Mouse (Mus musculus) E14TG2a.4 (cell line): Measurements from ENCODE around the gene Slc39a11.

Source experiments
- CTCF ChIP-seq: conservative IDR thresholded peaks from 2 replicates; pipeline ENCODE4 v1.5.1; 2014; ENCODE audit warnings: low read length
- NANOG ChIP-seq: IDR thresholded peaks from 2 replicates; pipeline ENCODE4 v1.6.1; 2014; ENCODE audit warnings: borderline replicate concordance, low read length, mixed read lengths
- POU5F1 ChIP-seq: IDR thresholded peaks from 2 replicates; pipeline ENCODE4 v1.6.1; 2014; ENCODE audit warnings: low read length, borderline replicate concordance

DNA sequence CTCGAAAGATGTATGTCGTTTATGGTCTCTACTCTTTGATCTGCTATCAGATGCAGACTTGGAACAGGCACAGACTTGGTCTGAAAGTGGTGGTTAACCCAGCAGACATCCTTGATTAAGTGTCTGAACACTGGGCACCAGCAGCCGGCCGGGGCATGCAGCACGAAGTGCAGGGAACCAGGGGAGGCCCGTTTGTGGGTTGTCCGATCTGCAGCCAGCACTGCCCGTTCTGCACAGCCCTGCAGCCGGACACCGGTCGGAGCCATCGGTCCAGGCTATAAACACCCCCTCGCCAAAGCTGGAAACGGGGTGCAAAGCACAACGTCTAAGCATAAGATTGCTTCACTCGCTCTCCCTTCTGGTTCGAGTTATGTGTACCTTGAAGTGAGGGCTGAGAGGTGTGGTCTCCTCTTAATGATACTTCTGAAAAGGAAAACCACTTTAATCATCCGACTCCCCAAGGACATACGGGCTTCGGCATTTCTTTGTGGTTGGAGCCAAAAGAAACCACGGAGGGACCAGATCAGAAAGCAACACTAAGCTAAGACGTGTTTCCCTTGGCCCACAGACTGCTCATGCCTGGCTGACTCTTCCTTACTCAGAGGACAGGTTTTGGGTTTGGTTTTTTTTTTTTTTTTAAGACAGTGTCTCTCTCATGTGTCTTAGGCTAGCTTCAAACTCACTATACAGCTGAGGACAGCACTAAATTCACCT lies 352.8 kb downstream of the Slc39a11 start:
- TF ChIP-seq CTCF = no peak
- no peak for TF ChIP-seq NANOG
- TF ChIP-seq POU5F1 = no peak
